Mouse (Mus musculus) cerebellum, postnatal 14 days (tissue): ENCODE measurements at regions not wholly inside any gene's neighbourhood (a gene's known extent, or its start where the extent isn't known, plus 50 kb on each side); places are given as distances from the start of the nearest gene placed in this dataset.

Source experiments
- DNase-seq, 2 experiments: peaks; one replicate each; pipeline ENCODE4 v3.0.0; 2021; ENCODE audit warnings: mixed read lengths in 2 of 2

- DNase-seq: no peak
Measured at GRCm38 (mm10) chr6:144875862-144876261, 94.1 kb upstream of the Sox5 start.

GRCm38 (mm10) chr6:144874251-144874650 lies 92.5 kb upstream of the Sox5 start:
- peak; percentile 27 to 53 for DNase-seq

GRCm38 (mm10) chr6:144870949-144871348 lies 89.2 kb upstream of the Sox5 start:
- DNase-seq: no peak

- DNase-seq: peak in 1 of 2 experiments; percentile 5
Measured at GRCm38 (mm10) chr6:144867333-144867732, 85.6 kb upstream of the Sox5 start.

- no peak for DNase-seq
Measured at GRCm38 (mm10) chr6:144864026-144864425, 82.2 kb upstream of the Sox5 start.

- DNase-seq: no peak
Measured at GRCm38 (mm10) chr6:144863430-144863994, 81.7 kb upstream of the Sox5 start.

- no peak for DNase-seq
Measured at GRCm38 (mm10) chr6:144841510-144841909, 59.7 kb upstream of the Sox5 start.

- DNase-seq: no peak
Measured at GRCm38 (mm10) chr6:144839383-144839782, 57.6 kb upstream of the Sox5 start.

- DNase-seq: no peak
Measured at GRCm38 (mm10) chr6:144834323-144835183, 52.8 kb upstream of the Sox5 start.
